Mouse (Mus musculus): ENCODE measurements around the gene Gm26897. TPM values are rescaled to one million over a fixed set of nuclear protein-coding genes. Genes with fewer than 3 reads are reported as not detected.

The Gm26897 gene
- polyA plus RNA-seq, 1 experiment from 2014 or later, result not detected

DNA sequence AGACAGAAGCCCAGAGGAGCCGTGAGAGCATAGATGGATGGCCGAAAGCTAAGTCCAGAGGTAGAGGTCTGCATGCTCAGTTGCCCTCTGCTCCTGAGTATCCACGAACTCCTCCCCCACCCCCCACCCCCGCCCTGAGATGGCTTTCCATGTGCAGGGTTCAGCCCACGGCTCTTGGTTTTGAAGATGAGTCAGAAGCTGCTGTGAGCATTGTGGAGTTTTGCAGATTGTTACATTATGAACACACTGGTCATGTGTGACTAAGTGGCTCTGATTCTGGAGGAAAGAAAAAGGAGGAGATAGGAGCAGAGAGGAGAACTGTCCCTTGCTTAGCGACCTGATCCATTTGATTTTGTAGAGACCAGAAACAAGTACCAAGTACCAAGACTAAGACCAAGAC lies 42.5 kb downstream of the Gm26897 start:
- Histone ChIP-seq H3K27me3 (no peaks in the 10 kb centered on the region), H3K4me3 (no peak overlapping the region), H3K4me2 (no peak overlapping the region), H3K9me3 (no peaks in the 10 kb centered on the region), H3K27ac (no peak overlapping the region), H3K9ac (no peak overlapping the region), H3K4me1 (peaks cover 30% of the 10 kb centered on the region), H3K36me3 (no peaks in the 10 kb centered on the region)
- 84% methylated on average over 6 of the region's 6 CpGs for WGBS
- no peak for ATAC-seq (ENCODE audit: insufficient number of reproducible peaks, insufficient read depth, low FRiP score, low TSS enrichment, low read depth)

DNA sequence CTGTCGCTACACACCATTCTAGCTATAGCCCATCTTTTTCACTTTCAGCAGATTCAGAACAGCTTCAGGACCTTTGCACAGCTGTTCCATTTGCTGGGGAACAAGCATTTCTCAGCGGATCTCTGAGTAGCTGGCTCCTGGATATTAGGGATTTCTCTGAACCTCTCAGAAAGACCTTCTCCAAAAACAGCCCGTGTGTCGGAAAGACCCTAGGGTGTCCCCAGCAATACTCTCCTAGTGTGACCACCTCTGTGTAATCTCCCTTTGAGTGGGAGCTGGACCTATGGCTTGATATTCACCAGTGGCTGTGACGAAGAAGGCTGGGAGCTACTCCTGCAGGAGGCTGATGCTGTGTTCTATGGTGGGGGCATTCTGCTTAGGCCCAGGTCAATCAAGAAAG lies 44.4 kb downstream of the Gm26897 start:
- Histone ChIP-seq H3K9ac (no peak overlapping the region), H3K36me3 (no peaks in the 10 kb centered on the region), H3K4me3 (no peak overlapping the region), H3K4me2 (no peak overlapping the region), H3K27me3 (no peaks in the 10 kb centered on the region), H3K27ac (no peak overlapping the region), H3K9me3 (no peaks in the 10 kb centered on the region), H3K4me1 (peaks cover 15% of the 10 kb centered on the region)
- 69% methylated on average over 5 of the region's 5 CpGs for WGBS
- no peak for ATAC-seq (ENCODE audit: insufficient number of reproducible peaks, insufficient read depth, low FRiP score, low TSS enrichment, low read depth)

GRCm38 (mm10) chr5:111779776-111780485 lies 46.2 kb downstream of the Gm26897 start:
- Histone ChIP-seq H3K4me2 (no peak overlapping the region), H3K36me3 (no peaks in the 10 kb centered on the region), H3K27me3 (no peaks in the 10 kb centered on the region), H3K4me3 (no peak overlapping the region), H3K4me1 (no peaks in the 10 kb centered on the region), H3K27ac (no peak overlapping the region), H3K9me3 (no peaks in the 10 kb centered on the region), H3K9ac (no peak overlapping the region)
- WGBS, result 87% methylated on average over 10 of the region's 10 CpGs
- no peak for ATAC-seq (ENCODE audit: insufficient number of reproducible peaks, insufficient read depth, low FRiP score, low TSS enrichment, low read depth)
